In the genomic region with DNA sequence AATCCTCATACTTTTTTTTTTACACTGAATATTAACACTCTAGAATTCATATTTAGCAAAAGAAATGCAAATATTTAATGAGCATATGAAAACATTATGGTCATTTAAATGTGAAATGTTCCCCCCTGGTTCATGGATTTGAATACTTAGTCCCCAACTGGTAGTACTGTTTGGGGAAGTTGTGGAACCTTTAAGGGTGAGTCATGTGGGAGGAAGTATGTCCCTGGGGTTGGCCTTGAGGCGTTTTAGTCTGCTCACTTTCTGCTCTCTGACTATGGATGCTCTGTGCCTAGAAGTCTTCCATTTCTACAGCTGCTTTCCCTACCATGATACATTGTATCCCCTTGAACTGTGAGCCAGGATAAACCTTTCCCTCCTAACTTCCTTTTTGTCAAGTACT, we compare ENCODE assay signal across 26 mouse cellular contexts.
DNase-seq lines count a peak whose midpoint lies in the region; ATAC-seq and TF ChIP-seq lines count a peak whose summit lies in the region.
"Had no signal": no experiment of that assay in that cellular context is flagged by ENCODE, and none has a peak within 500 bp of the region (broad histone marks: within the 10 kb centered on the region; RNA-seq: fewer than 3 reads in every experiment).

No protein-coding gene starts in this region.

- no peak for TF ChIP-seq EP300 in MEL (IDR thresholded peaks at IDR 0.05; ENCODE audit: low read depth in 1 of 2, low read length in 2 of 2)

- no peaks in the 10 kb centered on the region for H3K4me1 ChIP-seq in MEL (ENCODE audit: control insufficient read depth in 1 of 2, insufficient read depth in 2 of 2, low read length in 2 of 2)
- no peaks in the 10 kb centered on the region for H3K4me1 ChIP-seq in midbrain, postnatal 0 days (ENCODE audit: insufficient read depth, low read length)

- no peak for TF ChIP-seq RAD21 in MEL (IDR thresholded peaks at IDR 0.05; ENCODE audit: low read depth, low read length)

- no peak for TF ChIP-seq POLR2A in MEL (IDR thresholded peaks at IDR 0.05; ENCODE audit: control insufficient read depth in 1 of 2, insufficient read depth in 1 of 2, low read depth in 1 of 2, low read length in 2 of 2, poor library complexity in 1 of 2)

- H3K27me3 ChIP-seq in MEL (ENCODE audit: control insufficient read depth in 1 of 2, insufficient read depth in 2 of 2, low read length in 2 of 2), result peaks cover 0 to 3% of the 10 kb centered on the region in 2 experiments; a peak in 1 of 4 replicates
- no peaks in the 10 kb centered on the region for H3K27me3 ChIP-seq in midbrain, postnatal 0 days (ENCODE audit: insufficient read depth, low read length)
- H3K27me3 ChIP-seq: embryonic facial prominence, embryonic 13.5 days; forebrain, embryonic 13.5 days; hindbrain, embryonic 12.5 days; hindbrain, embryonic 15.5 days had no signal

- H3K79me2 ChIP-seq in MEL (ENCODE audit: control insufficient read depth, insufficient read depth, low read length, poor library complexity), result no peaks in the 10 kb centered on the region

- no peak overlapping the region for H3K4me3 ChIP-seq in MEL (ENCODE audit: control insufficient read depth in 1 of 2, insufficient read depth in 1 of 2, low read depth in 2 of 2, low read length in 2 of 2)
- no peak overlapping the region for H3K4me3 ChIP-seq in midbrain, postnatal 0 days (ENCODE audit: low read depth, low read length)
- H3K4me3 ChIP-seq: embryonic facial prominence, embryonic 10.5 days; embryonic facial prominence, embryonic 13.5 days; forebrain, embryonic 10.5 days; forebrain, embryonic 13.5 days; hindbrain, embryonic 12.5 days; hindbrain, embryonic 15.5 days had no signal

- ATAC-seq in granulocyte monocyte progenitor cell, adult 5-6 weeks (replicated peaks; ENCODE audit: poor library complexity, severe bottlenecking), result peak; percentile 90
- no peak for ATAC-seq in erythroblast, adult 5-6 weeks (replicated peaks; ENCODE audit: low FRiP score, poor library complexity, severe bottlenecking)
- no peak for ATAC-seq in midbrain, postnatal 0 days (ENCODE audit: low FRiP score)
- ATAC-seq: activated CD4-positive, CD25-positive, alpha-beta regulatory T cell, adult 4 months; forebrain, embryonic 13.5 days; forebrain, embryonic 16.5 days; intestine, postnatal 0 days had no signal

- H3K4me2 ChIP-seq in midbrain, postnatal 0 days (ENCODE audit: low read depth, low read length, poor library complexity, severe bottlenecking), result no peak overlapping the region
- H3K4me2 ChIP-seq: embryonic facial prominence, embryonic 13.5 days; forebrain, embryonic 13.5 days; heart, embryonic 11.5 days; hindbrain, embryonic 12.5 days; hindbrain, embryonic 15.5 days had no signal

- no peak overlapping the region for H3K9ac ChIP-seq in MEL (ENCODE audit: control insufficient read depth, low read depth, low read length, poor library complexity, severe bottlenecking)
- H3K9ac ChIP-seq in midbrain, postnatal 0 days (replicated peaks; ENCODE audit: low read length, poor library complexity, severe bottlenecking), result no peak overlapping the region
- H3K9ac ChIP-seq: embryonic facial prominence, embryonic 13.5 days; forebrain, embryonic 13.5 days; hindbrain, embryonic 12.5 days; hindbrain, embryonic 15.5 days had no signal

- H3K27ac ChIP-seq in MEL (ENCODE audit: control insufficient read depth, low read depth, low read length), result no peak overlapping the region
- no peak overlapping the region for H3K27ac ChIP-seq in midbrain, postnatal 0 days (ENCODE audit: low read depth, low read length)
- H3K27ac ChIP-seq: embryonic facial prominence, embryonic 10.5 days; embryonic facial prominence, embryonic 13.5 days; forebrain, embryonic 10.5 days; forebrain, embryonic 13.5 days; hindbrain, embryonic 12.5 days; hindbrain, embryonic 15.5 days had no signal

- no peaks in the 10 kb centered on the region for H3K36me3 ChIP-seq in MEL (ENCODE audit: control insufficient read depth in 1 of 2, insufficient read depth in 2 of 2, low read length in 2 of 2)
- H3K36me3 ChIP-seq in midbrain, postnatal 0 days (ENCODE audit: insufficient read depth, low read length), result no peaks in the 10 kb centered on the region
- H3K36me3 ChIP-seq: embryonic facial prominence, embryonic 10.5 days; embryonic facial prominence, embryonic 13.5 days; forebrain, embryonic 10.5 days; G1E; hindbrain, embryonic 12.5 days; hindbrain, embryonic 15.5 days had no signal

- peak; percentile 16 for DNase-seq in testis, postnatal 14 days (ENCODE audit: low spot score)
- DNase-seq in testis, postnatal 10 days (ENCODE audit: low spot score), result no peak
- peak; percentile 40 for DNase-seq in MEL (ENCODE audit: low read depth, low spot score)
- DNase-seq in thymus, postnatal 14 days, result no peak
- no peak for DNase-seq in midbrain, postnatal 0 days (ENCODE audit: low spot score)
- DNase-seq: adrenal gland, postnatal 10 days; cerebellum, adult 18-20 months; cerebellum, adult 9-10 months; cerebellum, postnatal 14 days; embryo, embryonic 11 days; gastrocnemius, postnatal 10 days; gastrocnemius, postnatal 36 days; heart, adult 11 months had no signal

- no peaks in the 10 kb centered on the region for H3K9me3 ChIP-seq in MEL (replicated peaks; ENCODE audit: insufficient read depth, low read length)
- H3K9me3 ChIP-seq in midbrain, postnatal 0 days (ENCODE audit: low read length), result no peaks in the 10 kb centered on the region
- H3K9me3 ChIP-seq: embryonic facial prominence, embryonic 10.5 days; embryonic facial prominence, embryonic 13.5 days; forebrain, embryonic 13.5 days; G1E; hindbrain, embryonic 12.5 days; hindbrain, embryonic 15.5 days had no signal

- no peak for TF ChIP-seq CTCF in MEL (IDR thresholded peaks at IDR 0.05 in 2 of 3, conservative IDR thresholded peaks at IDR 0.05 in 1 of 3; ENCODE audit: control insufficient read depth in 1 of 3, insufficient read depth in 1 of 3, low read depth in 2 of 3, low read length in 3 of 3, poor library complexity in 1 of 3, severe bottlenecking in 1 of 3)
- no peak for TF ChIP-seq CTCF in midbrain, postnatal 0 days (IDR thresholded peaks at IDR 0.05)

- WGBS in midbrain, postnatal 0 days, result 44% methylated on average over 1 of the region's 1 CpGs

TF ChIP-seq in MEL, 35 proteins besides CTCF, POLR2A, EP300 and RAD21:
- no peak for TF ChIP-seq ZKSCAN1 (IDR thresholded peaks at IDR 0.05; ENCODE audit: low read depth, low read length)
- no peak for TF ChIP-seq UBTF (IDR thresholded peaks at IDR 0.05; ENCODE audit: borderline replicate concordance, insufficient read depth, low read depth, low read length)

Comparison
In these comparisons a context has a peak if more than half of its experiments do, and no peak if none do; other contexts are left out.
1. DNase-seq: peak in testis, postnatal 14 days (single experiment) and MEL (single experiment); none in testis, postnatal 10 days (single experiment), thymus, postnatal 14 days (single experiment) and midbrain, postnatal 0 days (single experiment).